Mouse (Mus musculus): ENCODE data around the gene Lce1d. TPM values are rescaled to one million over a fixed set of nuclear protein-coding genes. Genes with fewer than 3 reads are reported as not detected.

Gene Lce1d
- polyA plus RNA-seq, 1 experiment from 2014 or later: not detected

- Histone ChIP-seq H3K27me3 (ENCODE audit: control insufficient read depth, insufficient read depth, low read length) (no peaks in the 10 kb centered on the region), H3K36me3 (ENCODE audit: control insufficient read depth, insufficient read depth, low read length) (no peaks in the 10 kb centered on the region), H3K4me2 (replicated peaks; ENCODE audit: low read depth, low read length) (no peak within 1 kb of the TSS), H3K9ac (ENCODE audit: low read depth, low read length) (no peak within 1 kb of the TSS), H3K4me1 (replicated peaks; ENCODE audit: control insufficient read depth, insufficient read depth, low read length) (no peaks in the 10 kb centered on the region), H3K4me3 (ENCODE audit: low read depth, low read length) (no peak within 1 kb of the TSS), H3K27ac (ENCODE audit: low read depth, low read length) (no peak within 1 kb of the TSS), H3K9me3 (ENCODE audit: control insufficient read depth, low read length) (no peaks in the 10 kb centered on the region)
- no peak for ATAC-seq (ENCODE audit: low FRiP score)
- no peak for DNase-seq (ENCODE audit: low spot score)
Observed at GRCm38 (mm10) chr3:92670215-92670614, 16.8 kb downstream of the Lce1d start, which contains the start of gene Lce1a2. Gene Lce1a2, minus strand, starts transcription at chr3:92670315.

DNA sequence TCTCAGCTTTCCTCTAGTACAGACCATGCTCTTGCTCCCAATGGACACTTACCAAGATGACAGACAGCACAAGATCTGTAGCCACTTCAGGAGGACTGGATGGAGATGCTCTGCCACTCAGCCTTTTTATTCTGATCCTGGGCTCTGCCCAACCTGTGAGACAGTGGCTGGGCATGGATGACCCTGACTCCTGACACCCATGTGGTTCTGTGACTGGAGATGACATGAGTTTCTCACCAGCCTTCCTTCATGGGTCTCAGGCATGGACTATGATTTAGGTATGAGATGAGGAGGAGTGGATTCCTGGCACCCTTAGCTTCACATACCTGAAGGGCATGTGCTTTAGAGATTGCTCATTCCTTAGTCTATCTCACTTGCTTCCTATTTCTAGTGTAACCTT lies 30.2 kb downstream of the Lce1d start, which contains the start of gene Lce1b:
Lce1b (minus strand) TSS at position 101 of the 400 bp plus-strand sequence.
- Histone ChIP-seq H3K9me3 (ENCODE audit: control insufficient read depth, low read length) (no peaks in the 10 kb centered on the region), H3K27me3 (ENCODE audit: control insufficient read depth, insufficient read depth, low read length) (no peaks in the 10 kb centered on the region), H3K36me3 (ENCODE audit: control insufficient read depth, insufficient read depth, low read length) (no peaks in the 10 kb centered on the region), H3K27ac (ENCODE audit: low read depth, low read length) (no peak within 1 kb of the TSS), H3K4me2 (replicated peaks; ENCODE audit: low read depth, low read length) (no peak within 1 kb of the TSS), H3K9ac (ENCODE audit: low read depth, low read length) (no peak within 1 kb of the TSS), H3K4me3 (ENCODE audit: low read depth, low read length) (no peak within 1 kb of the TSS), H3K4me1 (replicated peaks; ENCODE audit: control insufficient read depth, insufficient read depth, low read length) (no peaks in the 10 kb centered on the region)
- DNase-seq (ENCODE audit: low spot score) (no peak), ATAC-seq (ENCODE audit: low FRiP score) (no peak)

DNA sequence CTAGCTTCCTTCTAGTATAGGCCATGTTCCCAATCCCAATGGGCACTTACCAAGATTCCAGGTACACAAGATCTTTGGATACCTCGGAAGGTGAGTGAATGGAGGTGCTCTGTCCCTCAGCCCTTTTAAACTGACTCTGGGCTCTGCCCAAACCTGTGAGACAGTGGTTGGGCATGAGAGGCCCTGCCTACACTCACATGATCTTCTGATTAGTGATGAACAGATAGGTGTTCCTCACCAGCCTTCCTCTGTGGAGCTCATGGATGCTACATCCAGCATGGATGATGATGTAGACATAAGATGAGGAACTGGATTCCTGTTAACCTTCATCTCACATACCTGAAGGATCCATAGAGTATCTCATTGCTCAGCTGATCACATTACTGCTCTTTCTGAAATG lies 38.8 kb downstream of the Lce1d start, which contains the start of gene Lce1a1:
Lce1a1 (minus strand) TSS at position 101 of the 400 bp plus-strand sequence.
- no peaks in the 10 kb centered on the region for H3K27me3 ChIP-seq (ENCODE audit: control insufficient read depth, insufficient read depth, low read length)
- no peak within 1 kb of the TSS for H3K4me2 ChIP-seq (replicated peaks; ENCODE audit: low read depth, low read length)
- no peak for ATAC-seq (ENCODE audit: low FRiP score)
- no peaks in the 10 kb centered on the region for H3K9me3 ChIP-seq (ENCODE audit: control insufficient read depth, low read length)
- no peaks in the 10 kb centered on the region for H3K4me1 ChIP-seq (replicated peaks; ENCODE audit: control insufficient read depth, insufficient read depth, low read length)
- no peak within 1 kb of the TSS for H3K9ac ChIP-seq (ENCODE audit: low read depth, low read length)
- no peak within 1 kb of the TSS for H3K4me3 ChIP-seq (ENCODE audit: low read depth, low read length)
- no peak for DNase-seq (ENCODE audit: low spot score)
- no peaks in the 10 kb centered on the region for H3K36me3 ChIP-seq (ENCODE audit: control insufficient read depth, insufficient read depth, low read length)
- 84% methylated on average over 1 of the region's 1 CpGs for WGBS
- no peak within 1 kb of the TSS for H3K27ac ChIP-seq (ENCODE audit: low read depth, low read length)

DNA sequence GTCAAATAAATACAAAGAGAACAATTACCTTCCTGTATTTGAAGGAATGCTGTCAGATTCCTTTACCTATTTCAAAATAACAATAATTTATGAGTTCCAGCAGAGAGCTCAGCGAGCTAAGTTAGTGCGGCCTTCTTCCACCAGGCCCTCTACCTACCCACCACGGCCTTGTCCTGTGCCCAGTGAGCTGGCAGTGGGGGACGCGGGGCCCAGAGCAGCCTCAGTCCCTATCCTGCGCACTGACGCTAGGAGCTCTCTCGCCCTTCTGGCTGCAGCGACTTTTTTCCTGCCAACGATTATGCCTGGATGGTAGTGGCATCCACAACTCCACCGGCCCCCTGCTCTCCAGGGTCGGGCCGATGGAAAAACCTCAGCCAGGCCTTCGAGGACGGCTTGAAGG lies 47.2 kb downstream of the Lce1d start:
- no peak for DNase-seq (ENCODE audit: low spot score)
- WGBS: 92% methylated on average over 15 of the region's 15 CpGs

DNA sequence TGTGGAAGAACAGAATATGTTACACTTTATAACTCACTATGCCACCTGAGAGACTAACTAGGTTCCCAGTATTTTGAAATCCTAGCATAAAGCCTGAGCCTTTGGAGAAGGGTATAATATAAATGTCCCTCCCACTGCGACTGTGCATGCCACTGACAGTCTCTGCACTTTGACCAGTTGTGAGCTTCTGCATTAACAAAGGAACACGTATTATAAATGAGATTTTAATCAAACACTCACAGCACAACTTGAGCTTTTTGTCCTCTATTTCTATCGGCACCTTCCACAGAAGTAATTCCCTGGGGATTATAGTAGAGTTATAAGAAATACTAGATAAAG lies 48.4 kb downstream of the Lce1d start:
- H3K27me3 ChIP-seq (ENCODE audit: control insufficient read depth, insufficient read depth, low read length): no peaks in the 10 kb centered on the region
- no peak overlapping the region for H3K4me3 ChIP-seq (ENCODE audit: low read depth, low read length)
- ATAC-seq (ENCODE audit: low FRiP score) (no peak), DNase-seq (ENCODE audit: low spot score) (no peak)
- H3K36me3 ChIP-seq (ENCODE audit: control insufficient read depth, insufficient read depth, low read length): no peaks in the 10 kb centered on the region
- no peaks in the 10 kb centered on the region for H3K4me1 ChIP-seq (replicated peaks; ENCODE audit: control insufficient read depth, insufficient read depth, low read length)
- H3K4me2 ChIP-seq (replicated peaks; ENCODE audit: low read depth, low read length): no peak overlapping the region
- H3K9me3 ChIP-seq (ENCODE audit: control insufficient read depth, low read length): no peaks in the 10 kb centered on the region
- H3K9ac ChIP-seq (ENCODE audit: low read depth, low read length): no peak overlapping the region
- no peak overlapping the region for H3K27ac ChIP-seq (ENCODE audit: low read depth, low read length)
- WGBS: 80% methylated on average over 3 of the region's 3 CpGs

More for the DNA sequence above, 47.2 kb downstream of the Lce1d start:
- Histone ChIP-seq H3K4me1 (replicated peaks; ENCODE audit: control insufficient read depth, insufficient read depth, low read length) (no peaks in the 10 kb centered on the region), H3K27me3 (ENCODE audit: control insufficient read depth, insufficient read depth, low read length) (no peaks in the 10 kb centered on the region), H3K27ac (ENCODE audit: low read depth, low read length) (no peak overlapping the region), H3K4me3 (ENCODE audit: low read depth, low read length) (no peak overlapping the region), H3K9me3 (ENCODE audit: control insufficient read depth, low read length) (no peaks in the 10 kb centered on the region), H3K9ac (ENCODE audit: low read depth, low read length) (no peak overlapping the region), H3K4me2 (replicated peaks; ENCODE audit: low read depth, low read length) (no peak overlapping the region), H3K36me3 (ENCODE audit: control insufficient read depth, insufficient read depth, low read length) (no peaks in the 10 kb centered on the region)
- ATAC-seq (ENCODE audit: low FRiP score): no peak

DNA sequence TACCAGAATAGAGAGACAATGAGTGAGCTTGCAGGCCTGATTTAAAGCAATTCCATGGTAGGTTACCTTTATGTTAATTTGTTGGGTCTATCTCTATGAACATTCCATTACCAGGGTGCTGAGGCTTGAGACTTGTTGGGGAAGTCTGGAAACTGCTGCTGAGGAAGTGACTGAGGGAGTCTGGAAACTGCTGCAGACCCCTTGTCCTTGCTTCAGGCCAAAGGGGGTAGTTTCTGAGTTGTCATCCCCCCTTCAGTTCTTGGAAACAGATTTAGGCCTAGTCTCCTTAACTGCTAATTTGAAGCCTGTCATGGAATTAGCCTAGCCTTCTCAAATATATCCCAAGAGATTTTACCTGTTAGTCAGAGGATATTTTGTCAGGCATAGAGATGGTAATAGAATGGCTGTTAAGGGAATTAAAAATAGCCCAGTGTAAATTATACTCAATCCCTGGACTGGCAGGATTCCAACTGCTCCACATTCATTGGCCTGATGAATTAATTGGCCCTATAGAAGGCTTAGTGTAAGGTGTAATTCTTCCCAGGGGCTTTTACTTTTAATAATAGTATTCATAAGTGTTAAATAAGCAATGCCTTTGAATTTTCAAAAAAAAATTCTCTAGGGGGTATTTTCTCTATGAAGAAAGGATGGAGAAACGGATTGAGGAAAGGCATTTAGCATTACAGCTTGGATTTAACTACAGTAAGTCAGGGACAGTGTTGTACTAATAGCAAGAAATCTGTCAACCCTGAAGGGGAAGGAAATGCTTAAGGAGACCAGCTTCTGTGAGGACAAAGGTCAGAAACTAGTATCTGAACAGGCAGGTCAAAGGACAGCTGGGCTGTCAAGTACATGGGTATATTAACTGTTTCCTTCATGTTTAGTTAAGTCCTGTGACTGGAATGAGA lies 49.0 kb downstream of the Lce1d start:
- H3K27me3 ChIP-seq (ENCODE audit: control insufficient read depth, insufficient read depth, low read length): no peaks in the 10 kb centered on the region
- H3K9ac ChIP-seq (ENCODE audit: low read depth, low read length): no peak overlapping the region
- ATAC-seq (ENCODE audit: low FRiP score): no peak
- H3K27ac ChIP-seq (ENCODE audit: low read depth, low read length): no peak overlapping the region
- DNase-seq (ENCODE audit: low spot score): no peak
- no peaks in the 10 kb centered on the region for H3K4me1 ChIP-seq (replicated peaks; ENCODE audit: control insufficient read depth, insufficient read depth, low read length)
- H3K4me2 ChIP-seq (replicated peaks; ENCODE audit: low read depth, low read length): no peak overlapping the region
- H3K36me3 ChIP-seq (ENCODE audit: control insufficient read depth, insufficient read depth, low read length): no peaks in the 10 kb centered on the region
- WGBS: 56% methylated on average over 1 of the region's 1 CpGs
- no peaks in the 10 kb centered on the region for H3K9me3 ChIP-seq (ENCODE audit: control insufficient read depth, low read length)
- no peak overlapping the region for H3K4me3 ChIP-seq (ENCODE audit: low read depth, low read length)

Other genes with a start within 250 kb of the Lce1d start
- not detected in 2 replicates for gene Sprr1b, start 248.4 kb downstream of the Lce1d start, polyA plus RNA-seq (2014; fragmentation: Nextera tagmentation; extraction: Ambion mirVana)
- gene Sprr3, start 228.5 kb downstream of the Lce1d start, polyA plus RNA-seq (2014; fragmentation: Nextera tagmentation; extraction: Ambion mirVana): not detected in 2 replicates
- gene Sprr1a, start 201.3 kb downstream of the Lce1d start, polyA plus RNA-seq (2014; fragmentation: Nextera tagmentation; extraction: Ambion mirVana): not detected in 2 replicates
- gene Sprr4, start 186.7 kb downstream of the Lce1d start, polyA plus RNA-seq (2014; fragmentation: Nextera tagmentation; extraction: Ambion mirVana): not detected in 2 replicates
- not detected in 2 replicates for gene 2310046K23Rik, start 152.7 kb downstream of the Lce1d start, polyA plus RNA-seq (2014; fragmentation: Nextera tagmentation; extraction: Ambion mirVana)
- gene Ivl, start 113.5 kb downstream of the Lce1d start, polyA plus RNA-seq (2014; fragmentation: Nextera tagmentation; extraction: Ambion mirVana): not detected in 2 replicates
- gene Smcp, start 98.2 kb downstream of the Lce1d start, polyA plus RNA-seq (2014; fragmentation: Nextera tagmentation; extraction: Ambion mirVana): not detected in 2 replicates
- gene 2210017I01Rik, start 79.7 kb downstream of the Lce1d start, polyA plus RNA-seq (2014; fragmentation: Nextera tagmentation; extraction: Ambion mirVana): not detected in 2 replicates
- gene Lce6a, start 65.5 kb downstream of the Lce1d start, polyA plus RNA-seq (2014; fragmentation: Nextera tagmentation; extraction: Ambion mirVana): not detected in 2 replicates
- not detected in 2 replicates for gene Lce1a1, start 38.9 kb downstream of the Lce1d start, polyA plus RNA-seq (2014; fragmentation: Nextera tagmentation; extraction: Ambion mirVana)
- gene Lce1b, start 30.3 kb downstream of the Lce1d start, polyA plus RNA-seq (2014; fragmentation: Nextera tagmentation; extraction: Ambion mirVana): not detected in 2 replicates
- gene Lce1a2, start 16.9 kb downstream of the Lce1d start, polyA plus RNA-seq (2014; fragmentation: Nextera tagmentation; extraction: Ambion mirVana): not detected in 2 replicates
- not detected in 2 replicates for gene Lce1c, start 8.0 kb downstream of the Lce1d start, polyA plus RNA-seq (2014; fragmentation: Nextera tagmentation; extraction: Ambion mirVana)
- not detected in 2 replicates for gene Lce1e, start 21.9 kb upstream of the Lce1d start, polyA plus RNA-seq (2014; fragmentation: Nextera tagmentation; extraction: Ambion mirVana)
- not detected in 2 replicates for gene Lce1f, start 33.1 kb upstream of the Lce1d start, polyA plus RNA-seq (2014; fragmentation: Nextera tagmentation; extraction: Ambion mirVana)
- gene Gm38119, start 51.9 kb upstream of the Lce1d start, polyA plus RNA-seq (2014; fragmentation: Nextera tagmentation; extraction: Ambion mirVana): not detected in 2 replicates
- not detected in 2 replicates for gene Lce1g, start 65.1 kb upstream of the Lce1d start, polyA plus RNA-seq (2014; fragmentation: Nextera tagmentation; extraction: Ambion mirVana)
- gene Lce1h, start 77.9 kb upstream of the Lce1d start, polyA plus RNA-seq (2014; fragmentation: Nextera tagmentation; extraction: Ambion mirVana): not detected in 2 replicates
- not detected in 2 replicates for gene Lce1i, start 91.7 kb upstream of the Lce1d start, polyA plus RNA-seq (2014; fragmentation: Nextera tagmentation; extraction: Ambion mirVana)
- not detected in 2 replicates for gene Lce1j, start 103.3 kb upstream of the Lce1d start, polyA plus RNA-seq (2014; fragmentation: Nextera tagmentation; extraction: Ambion mirVana)
- gene Lce1k, start 120.7 kb upstream of the Lce1d start, polyA plus RNA-seq (2014; fragmentation: Nextera tagmentation; extraction: Ambion mirVana): not detected in 2 replicates
- gene Kprp, start 140.0 kb upstream of the Lce1d start, polyA plus RNA-seq (2014; fragmentation: Nextera tagmentation; extraction: Ambion mirVana): not detected in 2 replicates
- gene Lce1l, start 164.1 kb upstream of the Lce1d start, polyA plus RNA-seq (2014; fragmentation: Nextera tagmentation; extraction: Ambion mirVana): not detected in 2 replicates
- gene 2310050C09Rik, start 183.0 kb upstream of the Lce1d start, polyA plus RNA-seq (2014; fragmentation: Nextera tagmentation; extraction: Ambion mirVana): not detected in 2 replicates
- not detected in 2 replicates for gene Lce3a, start 239.0 kb upstream of the Lce1d start, polyA plus RNA-seq (2014; fragmentation: Nextera tagmentation; extraction: Ambion mirVana)
- not detected in 2 replicates for gene Lce3b, start 245.8 kb upstream of the Lce1d start, polyA plus RNA-seq (2014; fragmentation: Nextera tagmentation; extraction: Ambion mirVana)